In genomic region chr12:111946716-111947115, GRCm38 (mm10) we compare ENCODE assay signal across 8 mouse cellular contexts. TPM values are rescaled to one million over a fixed set of nuclear protein-coding genes. Genes with fewer than 3 reads are reported as not detected.
DNase-seq lines count a peak whose midpoint lies in the region; ATAC-seq lines count a peak whose summit lies in the region.
"Had no signal": no experiment of that assay in that cellular context is flagged by ENCODE, and none has a peak within 500 bp of the region (broad histone marks: within the 10 kb centered on the region; RNA-seq: fewer than 3 reads in every experiment).

No protein-coding gene starts in this region.

- peak; percentile 45 for ATAC-seq in lung, embryonic 16.5 days (ENCODE audit: low read depth)
- ATAC-seq in stomach, embryonic 15.5 days (ENCODE audit: insufficient read depth, low FRiP score, low read depth): peak; percentile 9; the same call in 1 of the 2 replicates

- no peaks in the 10 kb centered on the region for H3K36me3 ChIP-seq in lung, embryonic 16.5 days (ENCODE audit: control insufficient read depth, insufficient read depth, low read length)
- no peaks in the 10 kb centered on the region for H3K36me3 ChIP-seq in stomach, embryonic 15.5 days

- no peak overlapping the region for H3K4me2 ChIP-seq in lung, embryonic 16.5 days (ENCODE audit: low read depth, low read length)
- H3K4me2 ChIP-seq in stomach, embryonic 15.5 days: no peak overlapping the region

- no peaks in the 10 kb centered on the region for H3K9me3 ChIP-seq in lung, embryonic 16.5 days (ENCODE audit: control insufficient read depth, low read length)
- H3K9me3 ChIP-seq in stomach, embryonic 15.5 days: no peaks in the 10 kb centered on the region

- DNase-seq in 3134 (ENCODE audit: extremely low read depth, insufficient read length, low spot score): peak; percentile 53
- DNase-seq in 416B (ENCODE audit: low read depth): peak; percentile 96
- DNase-seq in c-Kit-positive CD71-negative TER-119-negative erythroid progenitor cells, embryonic 14.5 days (ENCODE audit: low read depth): peak; percentile 70
- peak; percentile 97 for DNase-seq in heart, adult 11 months
- DNase-seq in kidney, adult 9 months: peak; percentile 89

- H3K4me1 ChIP-seq in lung, embryonic 16.5 days (replicated peaks; ENCODE audit: control insufficient read depth, insufficient read depth, low read length): peaks cover 32% of the 10 kb centered on the region
- H3K4me1 ChIP-seq in stomach, embryonic 15.5 days: peaks cover 36% of the 10 kb centered on the region

- 31% methylated on average over 2 of the region's 2 CpGs for WGBS in lung, embryonic 16.5 days
- 37% methylated on average over 2 of the region's 2 CpGs for WGBS in stomach, embryonic 15.5 days

- peak overlapping the region; percentile 77 for H3K27ac ChIP-seq in lung, embryonic 16.5 days (ENCODE audit: low read length)
- peak overlapping the region; percentile 49 for H3K27ac ChIP-seq in stomach, embryonic 15.5 days

- 0 out of 2 replicates have a peak overlapping the region, but pooled peaks have one; percentile 19 for H3K9ac ChIP-seq in lung, embryonic 16.5 days (ENCODE audit: low read length)
- H3K9ac ChIP-seq in stomach, embryonic 15.5 days: no peak overlapping the region

- no peaks in the 10 kb centered on the region for H3K27me3 ChIP-seq in lung, embryonic 16.5 days (ENCODE audit: control insufficient read depth, insufficient read depth, low read depth, low read length)
- no peaks in the 10 kb centered on the region for H3K27me3 ChIP-seq in stomach, embryonic 15.5 days (replicated peaks)

- H3K4me3 ChIP-seq in lung, embryonic 16.5 days (ENCODE audit: low read length): no peak overlapping the region
- H3K4me3 ChIP-seq in stomach, embryonic 15.5 days (replicated peaks): no peak overlapping the region

RNA-seq across cellular contexts. Expression of gene Atp5mpl, which starts 20.1 kb away (rescaled TPM):
- 621 and 663 TPM in 2 replicates for polyA plus RNA-seq in lung, embryonic 16.5 days (2015; fragmentation: Nextera tagmentation; extraction: Ambion mirVana)
- 711 and 748 TPM in 2 replicates for polyA plus RNA-seq in stomach, embryonic 15.5 days (2015; fragmentation: Nextera tagmentation; extraction: Ambion mirVana)

RNA-seq across cellular contexts. Expression of gene Tdrd9, which starts 24.6 kb away (rescaled TPM):
- 0.18 and 0.23 TPM in 2 replicates for polyA plus RNA-seq in lung, embryonic 16.5 days (2015; fragmentation: Nextera tagmentation; extraction: Ambion mirVana)
- polyA plus RNA-seq in stomach, embryonic 15.5 days (2015; fragmentation: Nextera tagmentation; extraction: Ambion mirVana): 0.23 and 0.27 TPM in 2 replicates

RNA-seq across cellular contexts. Expression of gene Rd3l, which starts 34.4 kb away (rescaled TPM):
- not detected in 2 replicates for polyA plus RNA-seq in lung, embryonic 16.5 days (2015; fragmentation: Nextera tagmentation; extraction: Ambion mirVana)
- not detected in 2 replicates for polyA plus RNA-seq in stomach, embryonic 15.5 days (2015; fragmentation: Nextera tagmentation; extraction: Ambion mirVana)
- polyA plus RNA-seq: gonadal fat pad, adult 2 months had no signal

RNA-seq across cellular contexts. Expression of gene Ppp1r13b, which starts 38.8 kb away (rescaled TPM):
- polyA plus RNA-seq in lung, embryonic 16.5 days (2015; fragmentation: Nextera tagmentation; extraction: Ambion mirVana): 11.3 and 15.9 TPM in 2 replicates
- polyA plus RNA-seq in stomach, embryonic 15.5 days (2015; fragmentation: Nextera tagmentation; extraction: Ambion mirVana): 22.8 and 22.9 TPM in 2 replicates
